Mouse (Mus musculus): Measurements from ENCODE around the gene Lpp. TPM values are rescaled to one million over a fixed set of nuclear protein-coding genes. Genes with fewer than 3 reads are reported as not detected.

Lpp gene
- polyA plus RNA-seq, 1 experiment from 2014 or later = 50.0 TPM

DNA sequence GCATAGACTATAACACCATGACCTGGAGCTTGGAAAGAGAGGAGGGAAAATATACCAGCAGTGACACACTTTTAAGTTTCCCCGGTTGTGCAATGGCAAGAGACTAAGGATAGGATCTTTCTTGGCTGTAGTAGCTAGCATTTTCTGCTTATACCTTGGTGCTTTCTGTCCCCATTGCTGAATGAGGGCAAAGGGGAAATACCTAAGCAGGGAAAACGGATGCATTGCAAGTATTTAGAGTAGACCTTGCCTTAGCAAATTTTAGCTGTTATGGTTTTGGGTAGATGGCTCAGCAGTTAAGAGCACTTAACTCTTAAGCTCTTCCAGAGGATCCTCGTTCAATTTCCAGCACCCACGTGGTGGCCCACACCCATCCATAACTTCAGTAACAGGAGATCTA, 436.6 kb downstream of the Lpp start:
- Histone ChIP-seq H3K4me1 (replicated peaks) (peaks cover 23% of the 10 kb centered on the region), H3K27me3 (replicated peaks) (no peaks in the 10 kb centered on the region), H3K27ac (ENCODE audit: poor library complexity, severe bottlenecking) (no peak overlapping the region), H3K4me3 (no peak overlapping the region), H3K9ac (no peak overlapping the region), H3K9me3 (replicated peaks) (no peaks in the 10 kb centered on the region), H3K4me2 (no peak overlapping the region), H3K36me3 (no peaks in the 10 kb centered on the region)
- no peak for ATAC-seq (ENCODE audit: insufficient number of reproducible peaks, low FRiP score)
- WGBS = 76% methylated on average over 4 of the region's 4 CpGs

DNA sequence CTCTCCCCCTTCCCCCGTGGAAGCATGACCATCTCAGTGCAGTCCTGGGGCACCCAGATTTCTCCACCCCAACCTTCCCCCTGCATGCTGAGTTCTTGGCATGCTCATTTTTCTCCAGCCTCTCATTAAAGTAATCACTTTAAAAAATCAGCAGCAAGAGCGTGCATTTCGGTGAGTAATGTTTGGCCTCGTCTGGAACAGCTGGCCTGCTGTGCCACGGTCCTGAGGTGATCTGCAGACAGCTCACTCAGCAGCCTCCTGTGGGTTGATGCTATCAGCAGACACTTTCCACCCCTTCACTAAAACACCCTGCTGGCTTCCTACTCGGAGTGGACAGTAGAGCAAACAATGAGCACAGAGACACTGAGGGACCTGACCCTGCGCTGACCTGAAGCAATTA, 437.6 kb downstream of the Lpp start:
- Histone ChIP-seq H3K4me2 (no peak overlapping the region), H3K4me3 (no peak overlapping the region), H3K9ac (no peak overlapping the region), H3K4me1 (replicated peaks) (peaks cover 23% of the 10 kb centered on the region), H3K27ac (ENCODE audit: poor library complexity, severe bottlenecking) (no peak overlapping the region), H3K36me3 (no peaks in the 10 kb centered on the region), H3K27me3 (replicated peaks) (no peaks in the 10 kb centered on the region), H3K9me3 (replicated peaks) (no peaks in the 10 kb centered on the region)
- ATAC-seq (ENCODE audit: insufficient number of reproducible peaks, low FRiP score) = no peak
- WGBS = 26% methylated on average over 7 of the region's 7 CpGs

DNA sequence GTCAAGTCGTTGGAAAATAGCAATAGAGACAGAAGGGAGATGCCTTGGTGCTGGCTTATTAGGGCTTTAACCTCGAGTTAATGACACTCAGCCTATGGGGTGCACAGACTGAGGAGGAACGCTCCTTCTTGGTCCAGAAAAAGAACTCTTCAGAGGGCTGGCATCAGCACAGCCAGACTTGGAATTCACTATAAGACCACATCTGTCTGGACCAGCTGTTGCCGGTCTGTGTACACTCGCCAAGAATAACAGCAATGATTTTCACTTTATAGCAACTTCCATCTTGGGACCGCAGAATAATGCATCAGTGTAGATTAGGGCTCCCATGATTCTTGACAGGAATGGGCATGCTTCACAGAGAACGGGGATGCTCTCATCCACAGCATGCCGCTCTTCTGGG, 439.9 kb downstream of the Lpp start:
- Histone ChIP-seq H3K9me3 (replicated peaks) (no peaks in the 10 kb centered on the region), H3K4me3 (no peak overlapping the region), H3K27ac (ENCODE audit: poor library complexity, severe bottlenecking) (no peak overlapping the region), H3K4me1 (replicated peaks) (peaks cover 13% of the 10 kb centered on the region), H3K36me3 (no peaks in the 10 kb centered on the region), H3K4me2 (no peak overlapping the region), H3K9ac (no peak overlapping the region), H3K27me3 (replicated peaks) (no peaks in the 10 kb centered on the region)
- 67% methylated on average over 8 of the region's 8 CpGs for WGBS
- ATAC-seq (ENCODE audit: insufficient number of reproducible peaks, low FRiP score) = no peak

DNA sequence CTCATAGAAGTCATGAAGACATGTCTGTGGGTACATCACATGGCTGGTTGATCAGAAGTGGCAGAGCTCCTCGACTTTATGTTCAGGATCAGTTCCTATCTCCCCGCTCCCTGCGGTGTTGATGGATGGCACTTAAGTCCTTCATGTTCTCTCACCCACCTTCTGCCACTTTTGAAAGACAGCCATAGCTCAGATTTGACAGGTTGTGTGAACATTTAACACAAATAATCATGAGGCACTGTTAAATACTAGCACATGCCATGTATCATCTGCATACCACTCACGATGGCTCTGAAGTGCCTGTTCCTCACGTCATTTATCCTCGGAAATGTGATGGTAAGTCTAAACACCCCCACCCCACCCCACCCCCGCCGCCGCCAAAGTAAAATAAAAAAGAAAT, 441.2 kb downstream of the Lpp start:
- Histone ChIP-seq H3K27ac (ENCODE audit: poor library complexity, severe bottlenecking) (no peak overlapping the region), H3K4me1 (replicated peaks) (peaks cover 12% of the 10 kb centered on the region), H3K9me3 (replicated peaks) (no peaks in the 10 kb centered on the region), H3K4me2 (no peak overlapping the region), H3K9ac (no peak overlapping the region), H3K27me3 (replicated peaks) (no peaks in the 10 kb centered on the region), H3K4me3 (no peak overlapping the region), H3K36me3 (no peaks in the 10 kb centered on the region)
- ATAC-seq (ENCODE audit: insufficient number of reproducible peaks, low FRiP score) = no peak
- WGBS = 67% methylated on average over 9 of the region's 9 CpGs

DNA sequence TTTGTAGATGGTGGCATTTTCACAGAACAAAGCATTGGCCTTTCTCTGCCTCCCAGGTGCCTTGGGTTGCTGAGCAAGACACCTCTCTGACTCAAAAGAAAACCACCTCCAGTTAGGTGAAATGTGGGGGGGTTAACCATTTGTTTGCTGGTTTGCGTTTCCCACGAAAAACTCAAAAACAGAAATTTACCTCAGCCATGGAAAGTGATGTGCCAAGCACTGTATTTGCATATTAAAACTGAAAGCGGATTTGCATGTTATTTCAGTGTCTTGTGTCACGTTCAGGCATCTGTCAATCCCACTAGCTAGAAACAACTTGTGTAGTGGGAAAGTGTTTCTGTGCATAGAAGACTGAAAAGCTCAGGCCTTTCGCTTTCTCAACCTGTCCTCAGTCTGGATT, 443.2 kb downstream of the Lpp start:
- 84% methylated on average over 5 of the region's 5 CpGs for WGBS
- Histone ChIP-seq H3K4me3 (no peak overlapping the region), H3K27ac (ENCODE audit: poor library complexity, severe bottlenecking) (no peak overlapping the region), H3K4me2 (no peak overlapping the region), H3K4me1 (replicated peaks) (peaks cover 17% of the 10 kb centered on the region), H3K9ac (no peak overlapping the region), H3K27me3 (replicated peaks) (no peaks in the 10 kb centered on the region), H3K9me3 (replicated peaks) (no peaks in the 10 kb centered on the region), H3K36me3 (no peaks in the 10 kb centered on the region)
- no peak for ATAC-seq (ENCODE audit: insufficient number of reproducible peaks, low FRiP score)

DNA sequence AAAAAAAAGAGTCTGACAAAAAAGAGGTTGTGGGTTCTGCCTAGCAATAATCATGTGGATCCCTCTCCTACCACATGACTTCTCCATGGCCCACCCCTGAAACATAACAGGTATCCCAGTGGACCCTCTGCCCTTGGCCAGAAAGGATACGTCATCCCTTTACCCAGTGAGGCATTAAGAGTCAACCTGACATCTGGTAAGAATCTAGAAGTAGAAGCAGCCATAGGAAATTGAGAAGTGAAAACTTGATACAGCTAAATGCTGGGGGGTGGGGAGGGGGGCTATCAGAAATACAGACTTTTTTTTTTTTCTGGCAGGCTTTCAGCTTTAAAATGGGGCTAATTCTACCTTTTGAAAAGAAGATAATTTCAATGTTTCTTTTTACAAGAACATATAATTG, 445.7 kb downstream of the Lpp start:
- 90% methylated on average over 1 of the region's 1 CpGs for WGBS
- H3K9me3 ChIP-seq (replicated peaks) = no peaks in the 10 kb centered on the region
- H3K4me2 ChIP-seq = no peak overlapping the region
- ATAC-seq (ENCODE audit: insufficient number of reproducible peaks, low FRiP score) = no peak
- H3K9ac ChIP-seq = no peak overlapping the region
- H3K36me3 ChIP-seq = no peaks in the 10 kb centered on the region
- H3K27me3 ChIP-seq (replicated peaks) = no peaks in the 10 kb centered on the region
- no peak overlapping the region for H3K27ac ChIP-seq (ENCODE audit: poor library complexity, severe bottlenecking)
- no peak overlapping the region for H3K4me3 ChIP-seq
- H3K4me1 ChIP-seq (replicated peaks) = peaks cover 13% of the 10 kb centered on the region

DNA sequence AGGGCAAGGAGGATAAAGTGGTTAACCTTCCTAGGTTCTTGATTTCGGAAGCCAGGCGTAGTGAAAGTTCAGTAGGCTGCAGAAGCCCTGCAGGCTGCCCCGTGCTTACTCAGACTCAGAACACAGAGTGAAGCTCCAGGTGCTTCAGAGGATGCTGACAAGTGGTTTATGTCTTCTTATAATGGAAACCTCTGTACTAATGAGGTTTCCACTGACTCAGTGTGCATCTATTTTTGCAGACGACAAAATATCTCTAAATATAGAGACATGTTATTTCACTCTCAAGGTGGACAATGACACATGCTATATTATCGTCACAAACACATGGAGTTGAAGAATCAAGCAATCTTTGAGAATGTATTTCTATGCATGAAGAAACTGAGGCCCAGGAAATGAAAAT, 446.8 kb downstream of the Lpp start:
- Histone ChIP-seq H3K4me1 (replicated peaks) (peaks cover 13% of the 10 kb centered on the region), H3K4me3 (no peak overlapping the region), H3K36me3 (peaks cover 3% of the 10 kb centered on the region; the same call in 1 of the 2 replicates), H3K4me2 (no peak overlapping the region), H3K9me3 (replicated peaks) (no peaks in the 10 kb centered on the region), H3K27me3 (replicated peaks) (no peaks in the 10 kb centered on the region), H3K9ac (no peak overlapping the region), H3K27ac (ENCODE audit: poor library complexity, severe bottlenecking) (no peak overlapping the region)
- 75% methylated on average over 5 of the region's 5 CpGs for WGBS
- ATAC-seq (ENCODE audit: insufficient number of reproducible peaks, low FRiP score) = no peak

DNA sequence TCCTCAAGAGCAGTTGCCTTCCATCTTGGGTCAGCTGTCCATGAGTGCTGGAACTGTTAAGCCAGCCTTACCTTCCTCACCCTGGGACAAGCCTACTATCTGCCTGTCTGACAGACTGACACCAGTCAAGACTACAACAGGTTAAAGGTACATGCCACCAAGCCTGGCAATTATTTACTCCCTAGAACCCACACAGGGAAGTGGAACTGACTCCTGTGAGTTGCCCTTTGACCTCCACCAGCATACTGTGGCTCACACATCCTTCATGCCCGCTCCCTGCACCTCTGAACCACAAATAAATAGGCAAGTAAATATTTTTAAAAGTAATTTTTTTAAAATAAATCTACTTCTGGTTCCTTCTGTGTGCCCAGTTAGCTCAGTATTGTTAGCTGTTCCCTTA, 452.8 kb downstream of the Lpp start:
- Histone ChIP-seq H3K27me3 (replicated peaks) (no peaks in the 10 kb centered on the region), H3K9me3 (replicated peaks) (no peaks in the 10 kb centered on the region), H3K4me3 (no peak overlapping the region), H3K27ac (ENCODE audit: poor library complexity, severe bottlenecking) (0 out of 2 replicates have a peak overlapping the region, but pooled peaks have one; percentile 12), H3K9ac (no peak overlapping the region), H3K4me2 (no peak overlapping the region), H3K4me1 (replicated peaks) (peaks cover 28% of the 10 kb centered on the region), H3K36me3 (peaks cover 10% of the 10 kb centered on the region)
- ATAC-seq (ENCODE audit: insufficient number of reproducible peaks, low FRiP score) = no peak; the same call in 1 of the 2 replicates
- 69% methylated on average over 1 of the region's 1 CpGs for WGBS

DNA sequence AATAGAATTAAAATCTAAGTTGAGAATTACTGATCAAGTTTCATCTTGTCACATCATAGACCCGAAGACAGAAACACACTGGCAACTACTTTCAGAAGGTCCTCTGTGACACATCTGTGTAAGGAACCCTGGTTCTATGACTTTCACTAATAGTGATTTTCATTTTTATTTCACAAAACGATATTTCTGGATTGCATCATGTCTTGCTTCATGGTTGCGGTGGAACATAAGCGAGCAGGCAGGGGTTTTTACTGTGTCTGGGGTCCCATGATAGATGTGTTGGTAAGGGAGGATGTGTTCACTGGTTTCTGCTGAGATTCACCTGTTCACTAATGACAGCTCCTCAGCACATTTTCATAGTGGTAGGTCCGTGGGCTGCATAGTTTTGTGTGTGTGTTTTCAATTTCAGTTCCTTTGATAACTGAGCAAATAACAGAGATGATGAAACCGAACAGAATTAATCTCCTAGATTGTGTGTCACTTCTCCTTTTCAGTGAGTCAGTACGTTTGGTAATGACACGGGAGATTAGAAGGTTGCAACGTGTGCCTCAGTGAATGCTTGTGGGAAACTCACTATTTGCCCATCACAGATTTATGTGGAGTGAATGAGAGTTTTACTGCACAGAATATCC, 466.3 kb downstream of the Lpp start:
- Histone ChIP-seq H3K4me3 (no peak overlapping the region), H3K36me3 (no peaks in the 10 kb centered on the region), H3K4me2 (no peak overlapping the region), H3K27ac (ENCODE audit: poor library complexity, severe bottlenecking) (no peak overlapping the region), H3K9me3 (replicated peaks) (no peaks in the 10 kb centered on the region), H3K27me3 (replicated peaks) (no peaks in the 10 kb centered on the region), H3K9ac (no peak overlapping the region), H3K4me1 (replicated peaks) (no peaks in the 10 kb centered on the region)
- 80% methylated on average over 9 of the region's 9 CpGs for WGBS
- no peak for ATAC-seq (ENCODE audit: insufficient number of reproducible peaks, low FRiP score)

DNA sequence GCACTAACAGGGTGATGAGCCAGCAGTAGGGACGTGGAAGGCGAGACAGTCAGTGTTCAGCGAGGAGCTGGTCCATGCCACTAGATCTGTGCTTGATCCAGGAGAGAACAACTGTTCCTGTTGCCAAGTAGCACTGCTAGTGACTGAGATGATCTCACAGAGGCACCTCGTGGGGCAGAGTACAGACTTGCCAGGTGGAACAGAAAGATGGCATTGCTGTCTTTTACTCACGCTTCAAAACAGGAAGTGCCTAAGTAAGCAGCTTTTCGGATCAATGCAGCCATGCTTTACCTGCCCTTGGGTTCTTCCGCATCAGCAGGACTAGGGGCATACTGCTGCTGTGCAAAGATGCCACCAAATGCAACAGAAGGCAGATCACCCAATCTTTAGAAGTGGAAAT, 467.1 kb downstream of the Lpp start:
- Histone ChIP-seq H3K4me1 (replicated peaks) (no peaks in the 10 kb centered on the region), H3K27me3 (replicated peaks) (no peaks in the 10 kb centered on the region), H3K36me3 (no peaks in the 10 kb centered on the region), H3K9ac (no peak overlapping the region), H3K27ac (ENCODE audit: poor library complexity, severe bottlenecking) (no peak overlapping the region), H3K4me3 (no peak overlapping the region), H3K4me2 (no peak overlapping the region), H3K9me3 (replicated peaks) (no peaks in the 10 kb centered on the region)
- no peak for ATAC-seq (ENCODE audit: insufficient number of reproducible peaks, low FRiP score)
- 84% methylated on average over 7 of the region's 7 CpGs for WGBS

DNA sequence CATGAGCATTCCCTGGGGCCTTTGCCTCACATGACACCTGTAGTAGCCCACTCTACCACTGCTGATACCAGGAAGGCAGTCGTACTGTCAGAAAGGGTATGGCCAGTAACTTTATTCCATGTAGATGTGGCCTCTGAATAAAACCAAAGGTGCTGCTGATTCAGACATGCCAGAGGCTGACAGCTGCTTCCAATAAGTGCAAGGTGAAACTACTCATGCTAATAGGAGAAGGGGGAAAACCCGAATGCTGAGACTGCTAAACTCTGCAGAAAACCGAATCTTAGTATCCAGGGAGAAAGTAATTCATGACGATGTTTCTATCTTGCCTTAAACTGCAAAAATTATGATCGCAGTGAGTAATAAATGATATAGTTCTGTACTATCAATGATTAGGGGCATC, 468.1 kb downstream of the Lpp start:
- Histone ChIP-seq H3K9me3 (replicated peaks) (no peaks in the 10 kb centered on the region), H3K4me3 (no peak overlapping the region), H3K4me1 (replicated peaks) (no peaks in the 10 kb centered on the region), H3K36me3 (no peaks in the 10 kb centered on the region), H3K9ac (no peak overlapping the region), H3K4me2 (no peak overlapping the region), H3K27ac (ENCODE audit: poor library complexity, severe bottlenecking) (no peak overlapping the region), H3K27me3 (replicated peaks) (no peaks in the 10 kb centered on the region)
- ATAC-seq (ENCODE audit: insufficient number of reproducible peaks, low FRiP score) = no peak
- WGBS = 78% methylated on average over 5 of the region's 5 CpGs

DNA sequence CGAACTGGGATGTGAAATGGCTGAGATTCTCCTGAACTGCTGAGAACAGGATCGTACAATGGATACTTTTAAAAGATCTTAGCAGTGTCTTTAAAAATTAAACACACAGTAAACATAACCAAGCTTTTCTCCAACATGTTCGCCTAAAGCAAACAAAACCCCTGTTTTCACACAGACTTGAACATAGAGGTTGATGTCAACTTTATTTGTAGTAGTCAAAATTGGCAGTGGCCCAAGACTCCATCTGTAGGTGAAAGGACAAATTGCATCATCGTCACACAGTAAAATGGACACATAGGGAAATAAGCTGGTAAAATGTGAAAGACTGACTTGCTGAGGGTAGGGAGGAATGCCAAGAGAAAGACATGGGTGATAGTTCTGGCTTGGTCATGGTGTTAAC, 480.9 kb downstream of the Lpp start:
- Histone ChIP-seq H3K27me3 (replicated peaks) (no peaks in the 10 kb centered on the region), H3K4me2 (no peak overlapping the region), H3K36me3 (peaks cover 17% of the 10 kb centered on the region), H3K4me3 (no peak overlapping the region), H3K4me1 (replicated peaks) (peaks cover 15% of the 10 kb centered on the region), H3K27ac (ENCODE audit: poor library complexity, severe bottlenecking) (no peak overlapping the region), H3K9me3 (replicated peaks) (peaks cover 5% of the 10 kb centered on the region), H3K9ac (no peak overlapping the region)
- WGBS = 68% methylated on average over 4 of the region's 4 CpGs
- no peak for ATAC-seq (ENCODE audit: insufficient number of reproducible peaks, low FRiP score)

Measured in heart, embryonic 12.5 days (tissue).